Mouse (Mus musculus): Measurements from ENCODE around the gene Cacng7.

DNA sequence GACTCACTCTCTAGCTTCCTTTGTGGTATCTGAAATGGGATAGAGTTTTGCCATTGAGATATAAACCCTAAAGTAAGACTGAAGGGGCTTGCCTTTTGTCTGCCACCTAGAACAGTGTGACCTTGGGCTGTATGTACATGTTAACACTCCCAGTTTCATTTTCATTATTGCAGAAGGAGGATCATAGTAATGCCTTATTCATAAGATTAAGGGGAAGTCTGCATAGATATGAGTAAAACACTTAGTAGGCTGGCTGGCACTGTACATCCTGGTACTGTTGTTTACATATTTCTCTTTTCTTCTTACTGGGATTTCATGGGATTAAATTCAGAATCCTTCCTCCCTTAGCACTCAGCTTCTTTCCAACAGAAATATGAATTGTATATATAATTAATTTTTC lies 67.2 kb downstream of the Cacng7 start:
- TF ChIP-seq CTCF (IDR thresholded peaks at IDR 0.05; ENCODE audit: borderline replicate concordance, control insufficient read depth, extremely low read depth, insufficient read depth, low read length, poor library complexity) = no peak
- no peak for TF ChIP-seq POLR2A (IDR thresholded peaks at IDR 0.05; ENCODE audit: control insufficient read depth, extremely low read depth, insufficient read depth, low read length, poor library complexity)
